Mouse (Mus musculus): ENCODE data around the gene Tgm1. TPM values are rescaled to one million over a fixed set of nuclear protein-coding genes. Genes with fewer than 3 reads are reported as not detected.
A peak's percentile ranks its signal among the peaks of the same experiment; 100 is the strongest.

The Tgm1 gene
- total RNA-seq, 1 experiment from 2014 or later, result 1.5 TPM

DNA sequence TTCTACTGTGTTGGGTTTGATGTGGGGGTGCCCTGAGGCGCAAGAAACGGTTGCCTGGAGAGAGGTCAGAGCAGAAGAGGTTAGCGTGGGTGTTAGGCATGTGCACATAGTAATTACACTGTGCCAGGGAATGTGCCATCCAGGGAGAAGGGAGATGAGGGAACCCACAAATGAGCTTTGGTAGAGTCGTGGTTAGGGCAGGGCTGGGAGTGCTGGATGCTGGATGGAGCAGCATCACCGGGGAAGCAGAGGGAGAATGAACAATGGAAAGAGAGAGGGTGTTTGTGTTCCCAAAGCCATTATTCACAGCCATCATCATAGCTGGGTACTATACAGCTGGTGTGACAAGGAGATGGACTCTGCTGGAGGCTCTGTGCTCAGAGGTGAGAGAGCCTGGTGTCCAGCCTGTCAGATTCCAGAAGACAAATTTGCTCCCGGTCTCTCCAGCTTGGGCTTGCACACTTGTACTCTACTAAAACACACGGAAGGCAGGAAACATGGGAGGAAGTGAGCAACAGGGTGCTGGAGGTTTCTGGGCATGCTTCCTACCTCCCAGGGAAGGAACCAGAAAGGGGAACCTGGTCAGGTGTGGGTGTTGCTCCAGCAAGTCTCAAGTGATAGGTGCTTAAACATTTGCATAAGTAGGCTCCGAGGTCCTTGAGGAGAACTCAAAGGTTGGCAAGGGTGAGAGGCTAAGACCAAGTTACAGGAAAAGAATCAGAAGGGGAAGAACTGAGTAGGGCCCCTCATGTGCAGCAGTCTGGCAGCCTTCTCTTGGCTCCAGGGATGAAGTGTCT lies 14.4 kb upstream of the Tgm1 start:
- ATAC-seq (replicated peaks; ENCODE audit: insufficient number of reproducible peaks, low FRiP score, low TSS enrichment, poor library complexity, severe bottlenecking), result no peak

GRCm38 (mm10) chr14:55726261-55726660 lies 12.5 kb upstream of the Tgm1 start:
- no peak for ATAC-seq (replicated peaks; ENCODE audit: insufficient number of reproducible peaks, low FRiP score, low TSS enrichment, poor library complexity, severe bottlenecking)

DNA sequence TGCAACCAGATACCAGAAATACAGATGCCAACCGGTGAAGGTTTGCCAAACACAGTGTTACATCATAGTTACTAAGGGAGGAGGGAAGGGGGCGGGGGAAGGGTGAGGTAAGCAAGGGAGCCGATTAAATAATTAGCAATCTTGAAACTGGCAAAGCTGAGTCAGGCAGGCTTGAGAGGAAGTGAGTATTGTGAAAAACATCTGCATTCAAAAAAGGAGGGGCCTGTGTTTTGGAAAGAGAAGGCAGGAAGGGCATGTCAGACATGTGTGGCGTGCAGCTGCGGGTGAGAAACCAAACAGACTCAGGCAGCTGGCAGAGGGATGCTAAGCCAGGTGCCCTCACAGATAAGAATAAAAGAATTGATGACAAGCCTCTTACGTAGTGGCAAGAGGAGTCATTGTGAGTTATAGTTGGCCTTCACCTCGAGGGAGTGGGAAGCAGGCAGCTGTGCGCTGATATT lies 10.7 kb upstream of the Tgm1 start:
- ATAC-seq (replicated peaks; ENCODE audit: insufficient number of reproducible peaks, low FRiP score, low TSS enrichment, poor library complexity, severe bottlenecking), result peak; percentile 82

- no peak for ATAC-seq (replicated peaks; ENCODE audit: insufficient number of reproducible peaks, low FRiP score, low TSS enrichment, poor library complexity, severe bottlenecking)
These were observed 9.7 kb upstream of the Tgm1 start for GRCm38 (mm10) chr14:55723433-55723832.

- ATAC-seq (replicated peaks; ENCODE audit: insufficient number of reproducible peaks, low FRiP score, low TSS enrichment, poor library complexity, severe bottlenecking), result no peak
These were observed 8.8 kb upstream of the Tgm1 start for GRCm38 (mm10) chr14:55722438-55722945.

- peak; percentile 82 for ATAC-seq (replicated peaks; ENCODE audit: insufficient number of reproducible peaks, low FRiP score, low TSS enrichment, poor library complexity, severe bottlenecking)
These were observed 8.1 kb upstream of the Tgm1 start, which contains the start of gene Rabggta for GRCm38 (mm10) chr14:55721700-55722437. Rabggta (minus strand) TSS chr14:55722263.

- ATAC-seq (replicated peaks; ENCODE audit: insufficient number of reproducible peaks, low FRiP score, low TSS enrichment, poor library complexity, severe bottlenecking), result no peak
These were observed 7.3 kb upstream of the Tgm1 start for GRCm38 (mm10) chr14:55721076-55721475.

DNA sequence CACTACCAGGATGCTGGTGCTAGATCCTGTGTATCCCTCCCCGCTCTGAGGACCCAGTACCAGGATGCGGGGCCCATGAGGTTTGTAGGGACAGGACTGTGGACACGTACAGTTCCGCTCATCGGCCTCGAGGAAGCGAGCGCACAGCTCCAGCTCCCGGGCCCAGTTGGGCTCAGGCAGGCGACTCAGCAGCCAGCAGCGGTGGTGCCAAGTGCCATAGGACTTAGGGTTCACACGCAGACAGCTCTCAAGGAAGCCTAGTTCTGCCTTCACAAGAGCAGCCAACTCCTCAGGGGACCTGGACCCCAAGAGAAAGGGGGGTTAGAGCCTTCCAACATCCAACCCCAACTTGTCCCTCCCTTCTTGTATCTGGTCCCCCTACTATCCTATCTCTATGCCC lies 6.9 kb upstream of the Tgm1 start:
- no peak for ATAC-seq (replicated peaks; ENCODE audit: insufficient number of reproducible peaks, low FRiP score, low TSS enrichment, poor library complexity, severe bottlenecking)

DNA sequence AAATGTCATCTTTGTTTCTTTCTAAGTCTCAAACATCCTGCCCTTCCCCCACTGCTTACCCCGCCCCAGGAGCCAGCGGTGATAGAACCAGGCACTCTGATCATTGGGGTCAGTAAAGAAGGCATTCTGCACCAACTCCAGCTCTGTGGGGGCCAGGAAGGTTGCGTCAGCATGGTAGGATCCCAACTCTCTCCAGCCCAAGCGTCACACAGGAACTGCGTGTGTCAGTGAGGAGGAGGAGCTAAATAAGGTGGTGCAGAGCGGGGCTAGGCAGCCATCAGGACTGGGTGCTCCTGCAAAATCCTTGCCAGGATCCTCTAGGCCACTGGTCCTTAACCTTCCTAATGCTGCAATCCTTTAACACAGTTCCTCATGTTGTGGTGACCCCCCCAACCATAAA lies 6.0 kb upstream of the Tgm1 start:
- ATAC-seq (replicated peaks; ENCODE audit: insufficient number of reproducible peaks, low FRiP score, low TSS enrichment, poor library complexity, severe bottlenecking), result no peak

DNA sequence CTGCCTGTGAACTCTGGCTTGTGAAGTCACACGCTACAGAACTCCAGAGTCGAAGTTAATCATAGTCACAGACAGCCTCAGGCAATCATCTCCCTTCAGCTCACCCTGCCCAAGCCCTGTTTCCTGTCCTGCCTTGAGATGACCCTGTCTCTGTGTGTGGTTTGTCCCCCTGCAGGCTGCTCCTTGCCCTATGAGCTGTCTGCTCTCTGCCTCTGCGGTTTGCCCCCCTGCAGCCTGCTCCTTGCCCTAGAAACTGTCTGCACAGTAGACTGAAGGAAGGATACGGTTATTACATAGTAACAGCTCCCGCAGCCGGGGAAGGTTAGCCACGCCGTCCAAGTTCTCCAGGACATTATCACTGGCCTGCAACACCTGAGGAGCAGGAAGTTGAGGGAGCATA lies 3.2 kb upstream of the Tgm1 start:
- no peak for ATAC-seq (replicated peaks; ENCODE audit: insufficient number of reproducible peaks, low FRiP score, low TSS enrichment, poor library complexity, severe bottlenecking)

GRCm38 (mm10) chr14:55716271-55716670 lies 2.5 kb upstream of the Tgm1 start:
- no peak for ATAC-seq (replicated peaks; ENCODE audit: insufficient number of reproducible peaks, low FRiP score, low TSS enrichment, poor library complexity, severe bottlenecking)

DNA sequence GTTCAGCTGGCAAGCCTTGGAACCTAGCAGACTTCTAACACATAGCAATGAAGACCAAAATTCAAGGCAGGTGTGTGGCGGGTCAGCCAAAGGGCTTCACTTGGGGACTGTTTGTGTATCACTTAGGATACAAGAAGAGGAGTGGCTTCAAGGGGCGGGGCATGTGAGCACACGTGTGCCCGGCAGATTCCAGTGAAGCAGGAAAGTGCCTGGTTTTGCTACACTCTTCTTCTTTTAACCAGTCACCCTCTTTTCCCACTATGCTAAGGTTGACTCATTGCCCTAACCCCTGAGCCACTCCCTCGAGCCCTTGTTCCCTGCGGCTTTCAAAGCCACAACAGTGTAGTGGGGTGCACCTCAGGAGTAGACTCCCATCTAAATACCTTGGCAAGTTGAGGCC lies 1.2 kb upstream of the Tgm1 start:
- ATAC-seq (replicated peaks; ENCODE audit: insufficient number of reproducible peaks, low FRiP score, low TSS enrichment, poor library complexity, severe bottlenecking), result no peak

DNA sequence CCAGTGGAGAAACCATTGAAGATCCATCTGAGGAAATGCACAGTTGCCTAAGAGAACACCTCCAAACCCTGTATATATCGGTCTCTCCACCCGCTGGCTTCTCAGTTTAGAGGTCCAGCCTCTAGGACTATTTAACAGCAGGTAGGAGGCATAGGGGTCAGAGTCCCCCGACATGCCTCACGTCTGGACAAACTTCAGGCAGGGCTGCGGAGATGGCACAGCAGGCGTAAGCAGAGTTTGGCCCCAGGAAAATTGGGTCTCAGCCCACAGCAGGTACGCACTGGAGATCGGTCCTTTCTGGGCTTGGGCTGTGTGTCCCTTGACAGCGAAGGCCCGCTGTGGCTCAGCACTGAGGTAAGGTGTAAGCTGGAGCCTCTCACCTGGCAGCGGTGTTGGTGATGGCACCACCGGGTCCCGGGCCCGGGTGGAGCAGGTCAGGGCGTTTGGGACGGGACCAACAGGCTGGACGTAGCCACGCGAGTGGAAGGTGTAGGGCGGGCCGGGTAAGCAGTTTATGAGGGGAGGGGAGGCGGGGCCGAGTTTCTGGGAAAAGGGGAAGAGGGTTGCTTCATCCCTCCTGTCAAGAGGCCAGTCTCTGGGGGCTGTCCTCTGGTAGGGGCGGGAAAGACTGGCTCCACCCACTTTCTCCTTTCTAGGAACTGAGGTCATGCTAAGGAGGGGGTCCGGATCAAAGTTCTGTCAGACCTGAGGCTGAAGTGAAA lies 558 bp downstream of the Tgm1 start:
- peak; percentile 45; the same call in 1 of the 2 replicates for ATAC-seq (replicated peaks; ENCODE audit: insufficient number of reproducible peaks, low FRiP score, low TSS enrichment, poor library complexity, severe bottlenecking)

DNA sequence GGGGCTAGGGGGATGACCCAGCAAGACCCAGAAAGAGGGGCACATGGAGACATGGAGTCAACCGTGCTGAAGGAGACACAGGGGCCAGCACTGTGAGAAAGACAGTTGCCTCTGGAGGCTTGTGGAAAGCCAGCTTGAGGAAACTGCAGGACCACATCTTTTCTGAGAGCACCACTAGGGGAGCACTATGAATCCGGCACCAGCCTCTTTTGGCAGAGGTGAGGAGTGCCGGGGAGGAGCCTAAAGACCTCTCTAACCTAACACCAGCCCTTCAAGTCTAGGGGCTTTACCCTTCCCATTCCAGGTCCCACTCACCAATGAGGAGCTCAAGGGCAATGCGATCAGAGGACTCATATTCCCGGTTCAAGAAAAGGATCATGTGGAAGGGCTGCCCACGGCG lies 1.9 kb downstream of the Tgm1 start:
- no peak for ATAC-seq (replicated peaks; ENCODE audit: insufficient number of reproducible peaks, low FRiP score, low TSS enrichment, poor library complexity, severe bottlenecking)

- no peak for ATAC-seq (replicated peaks; ENCODE audit: insufficient number of reproducible peaks, low FRiP score, low TSS enrichment, poor library complexity, severe bottlenecking)
These were observed 4.2 kb downstream of the Tgm1 start for GRCm38 (mm10) chr14:55709509-55709908.

DNA sequence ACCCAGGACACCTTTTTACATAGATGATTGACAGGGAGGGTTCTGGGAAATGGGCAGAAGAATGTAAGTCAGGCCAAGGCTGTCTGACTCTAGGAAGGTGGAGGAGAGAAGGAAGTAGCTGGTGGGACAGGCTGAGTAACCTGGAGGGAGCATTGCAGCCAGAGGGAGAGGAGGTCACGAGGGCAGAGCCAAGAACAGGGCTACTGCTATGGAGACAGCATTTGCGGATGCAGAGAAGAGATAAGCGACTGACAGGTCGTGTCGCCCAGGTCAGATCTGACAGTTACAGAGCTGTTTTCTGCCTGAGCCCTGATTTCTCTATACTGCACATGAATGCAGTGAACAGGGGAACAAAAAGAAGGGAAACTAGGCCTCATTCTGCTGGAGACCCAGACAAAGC lies 6.3 kb downstream of the Tgm1 start:
- ATAC-seq (replicated peaks; ENCODE audit: insufficient number of reproducible peaks, low FRiP score, low TSS enrichment, poor library complexity, severe bottlenecking), result no peak

GRCm38 (mm10) chr14:55706051-55706600 lies 7.6 kb downstream of the Tgm1 start:
- ATAC-seq (replicated peaks; ENCODE audit: insufficient number of reproducible peaks, low FRiP score, low TSS enrichment, poor library complexity, severe bottlenecking), result no peak

- ATAC-seq (replicated peaks; ENCODE audit: insufficient number of reproducible peaks, low FRiP score, low TSS enrichment, poor library complexity, severe bottlenecking), result no peak
These were observed 11.0 kb downstream of the Tgm1 start for GRCm38 (mm10) chr14:55702761-55703160.

DNA sequence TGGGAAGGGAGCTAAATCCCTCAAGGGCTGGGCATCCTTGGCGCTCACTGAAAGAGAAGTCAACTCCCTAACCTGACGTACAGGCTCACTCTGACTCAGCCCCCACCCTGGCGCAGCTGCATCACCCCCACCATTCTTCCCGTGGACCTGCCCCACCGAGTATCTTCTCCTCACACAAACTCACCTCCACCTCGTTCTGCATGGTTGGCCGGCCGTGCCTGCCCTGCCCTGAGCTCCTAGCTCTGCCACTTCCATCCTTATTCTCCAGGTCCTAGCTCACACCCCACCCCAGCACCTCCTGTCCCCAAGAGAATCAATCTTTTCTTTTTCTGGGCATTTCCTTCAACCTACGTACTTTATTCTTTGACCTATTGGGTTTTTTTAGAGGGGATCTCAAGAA lies 12.6 kb downstream of the Tgm1 start:
- no peak for ATAC-seq (replicated peaks; ENCODE audit: insufficient number of reproducible peaks, low FRiP score, low TSS enrichment, poor library complexity, severe bottlenecking)
